Mouse (Mus musculus): ENCODE measurements at regions not wholly inside any gene's neighbourhood (a gene's known extent, or its start where the extent isn't known, plus 50 kb on each side); places are given as distances from the start of the nearest gene placed in this dataset.
"Not testable (repeated sequence)": the region's sequence is repeated elsewhere in the genome, so short reads cannot be mapped to it uniquely, and the experiment has no call there.

- DNase-seq (ENCODE audit: low read depth) = peak; percentile 30
Observed at GRCm38 (mm10) chr4:4708261-4708660, 84.9 kb downstream of the Impad1 start.

- no peak for DNase-seq (ENCODE audit: low read depth)
Observed at GRCm38 (mm10) chr4:4699102-4699501, 94.1 kb downstream of the Impad1 start.

DNA sequence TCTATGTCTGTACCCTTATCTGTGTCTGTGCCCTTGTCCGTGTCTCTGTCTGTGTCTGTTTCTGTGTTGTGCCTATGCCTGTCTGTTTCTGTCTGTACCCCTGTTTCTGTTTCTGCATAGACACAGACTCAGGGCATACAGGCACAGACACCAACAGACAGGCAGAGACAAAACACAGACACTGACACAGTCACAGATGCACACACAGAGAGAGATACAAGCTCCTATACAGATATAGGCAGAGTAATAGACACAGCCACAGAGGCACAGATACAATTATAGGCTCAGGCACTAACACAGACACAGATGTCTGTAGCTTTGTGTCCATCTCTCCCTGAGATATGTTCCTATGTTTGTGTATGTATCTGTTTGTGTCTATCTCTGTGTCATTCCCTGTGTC lies 97.7 kb downstream of the Impad1 start:
- DNase-seq (ENCODE audit: low read depth) = no peak

DNA sequence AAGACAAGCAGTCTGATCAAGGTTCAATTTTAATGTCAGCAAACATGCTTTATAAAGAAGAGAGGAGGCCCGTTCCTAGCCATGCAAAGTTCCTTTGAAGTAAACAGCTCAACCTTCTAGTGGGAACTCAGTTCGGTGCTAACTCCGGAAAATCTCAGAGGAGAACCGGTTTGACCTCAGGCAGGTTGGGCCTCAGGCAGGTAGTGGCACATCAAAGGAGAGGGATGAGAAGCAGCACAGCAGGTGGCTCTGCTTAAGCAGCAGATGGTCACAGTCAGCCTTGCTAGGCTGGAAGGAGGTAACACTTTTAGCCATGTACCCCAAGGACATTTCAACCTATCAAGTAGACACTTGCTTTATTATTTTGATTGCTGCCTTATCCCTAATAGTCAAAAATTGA lies 106.2 kb downstream of the Impad1 start:
- no peak for DNase-seq (ENCODE audit: low read depth)

GRCm38 (mm10) chr4:4674607-4675006 lies 118.5 kb downstream of the Impad1 start:
- no peak for DNase-seq (ENCODE audit: low read depth)

DNA sequence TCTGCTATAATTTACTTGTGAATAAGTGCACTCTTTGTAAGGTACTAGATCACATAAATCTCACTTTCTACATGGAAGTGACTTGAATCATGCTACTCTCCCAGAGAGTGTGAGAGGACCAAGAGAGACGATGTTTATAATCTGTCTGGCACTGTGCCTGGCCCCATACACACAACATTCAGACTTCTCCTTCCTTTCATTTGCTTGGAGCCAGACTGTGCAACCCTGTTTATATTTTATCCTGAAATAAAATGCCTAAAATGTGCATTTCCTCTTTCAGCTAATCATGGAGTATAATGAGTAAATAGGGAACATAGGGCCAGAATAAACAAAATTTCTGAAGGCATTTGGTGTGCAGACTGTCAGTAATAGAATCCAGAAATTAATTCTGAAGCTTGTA lies 142.9 kb downstream of the Impad1 start:
- DNase-seq (ENCODE audit: low read depth) = peak; percentile 46

- DNase-seq (ENCODE audit: low read depth) = peak; percentile 46
Observed at GRCm38 (mm10) chr4:4645264-4645663, 147.9 kb downstream of the Impad1 start.

DNA sequence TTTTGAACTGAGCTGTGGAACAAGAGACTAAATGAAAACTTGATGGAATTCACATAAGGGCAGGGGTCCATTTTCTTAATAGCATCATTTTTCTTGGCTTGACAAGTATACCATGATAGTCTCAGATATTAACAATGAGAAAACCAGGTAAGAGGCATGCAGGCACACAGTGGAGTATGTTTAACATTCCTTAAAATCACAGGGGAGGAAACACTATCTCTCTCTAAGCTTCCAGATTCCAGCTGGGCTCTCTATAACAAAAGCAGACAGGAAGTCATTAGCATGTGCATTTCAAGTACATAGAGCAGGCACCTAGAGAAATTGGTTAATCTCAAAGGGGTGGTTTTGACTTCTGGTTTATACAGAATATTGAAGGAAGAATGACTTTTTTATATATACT lies 156.9 kb downstream of the Impad1 start:
- no peak for DNase-seq (ENCODE audit: low read depth)

GRCm38 (mm10) chr4:4635856-4636255 lies 157.3 kb downstream of the Impad1 start:
- DNase-seq (ENCODE audit: low read depth) = no peak

DNA sequence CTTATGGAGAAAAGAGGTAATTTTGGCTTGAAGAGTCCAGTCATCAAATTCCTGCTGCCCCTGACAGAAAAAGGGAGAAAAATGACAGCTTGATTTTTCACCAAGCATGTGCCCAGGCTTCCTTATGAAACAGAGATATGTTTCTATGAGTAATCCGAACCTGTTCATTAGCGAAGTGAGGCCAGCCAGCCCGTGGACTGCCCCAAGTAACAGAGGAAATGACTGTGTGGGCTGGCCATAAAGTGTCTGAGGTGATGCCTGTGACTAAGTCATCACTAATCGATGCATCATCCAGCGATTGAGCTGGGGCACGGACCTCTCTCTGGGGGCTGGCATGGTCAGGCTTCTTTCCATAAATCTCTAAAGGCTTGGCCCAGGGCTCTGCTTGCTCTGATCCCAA lies 157.8 kb downstream of the Impad1 start:
- peak; percentile 71 for DNase-seq (ENCODE audit: low read depth)

DNA sequence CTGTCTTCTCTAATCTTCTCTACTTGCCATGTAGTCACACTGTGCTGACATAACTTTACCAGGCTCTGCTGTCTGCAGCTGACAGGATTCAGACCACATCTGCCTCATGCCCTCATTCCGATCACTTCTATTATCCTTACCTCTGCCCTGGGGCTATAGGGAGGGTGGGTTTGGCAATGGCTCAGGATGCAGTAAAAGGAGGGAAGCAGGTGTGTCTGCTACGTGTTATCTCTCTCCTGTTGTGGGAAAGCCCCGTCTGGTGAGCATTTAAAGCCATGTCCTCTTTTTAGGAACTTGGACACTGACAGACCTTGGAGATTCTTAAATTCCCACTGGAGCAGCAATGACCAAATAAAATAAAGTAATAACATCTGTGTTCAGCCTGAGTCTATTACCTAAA lies 158.5 kb downstream of the Impad1 start:
- DNase-seq (ENCODE audit: low read depth) = peak; percentile 40

DNA sequence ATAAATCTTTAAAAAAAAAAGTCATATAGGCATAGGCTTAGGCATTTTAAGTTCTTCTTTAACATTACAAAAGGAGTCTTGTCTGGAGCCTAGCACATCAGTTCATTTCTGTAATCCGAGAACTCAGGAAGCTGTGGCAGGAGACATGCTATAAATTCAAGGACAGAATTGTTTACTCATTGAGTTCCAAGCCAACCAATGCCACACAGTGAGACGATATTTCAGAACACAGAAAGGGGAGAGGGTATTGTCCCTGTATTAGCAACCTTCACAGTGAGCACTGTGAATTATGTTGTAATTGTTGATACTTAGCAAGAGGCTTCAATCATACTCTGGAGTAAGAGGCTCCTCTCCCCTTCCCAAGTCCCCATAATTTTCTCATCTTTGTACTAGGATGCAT lies 162.4 kb downstream of the Impad1 start:
- DNase-seq (ENCODE audit: low read depth) = no peak

GRCm38 (mm10) chr4:4629251-4629650 lies 163.9 kb downstream of the Impad1 start:
- DNase-seq (ENCODE audit: low read depth) = no peak

- no peak for DNase-seq (ENCODE audit: low read depth)
Observed at GRCm38 (mm10) chr4:4623840-4624239, 169.3 kb downstream of the Impad1 start.

GRCm38 (mm10) chr4:4620135-4620534 lies 173.0 kb downstream of the Impad1 start:
- DNase-seq (ENCODE audit: low read depth) = not testable (repeated sequence)

- DNase-seq (ENCODE audit: low read depth) = peak; percentile 58
Observed at GRCm38 (mm10) chr4:4614577-4614976, 178.6 kb downstream of the Impad1 start.
